Mouse (Mus musculus): Measurements from ENCODE around the gene Lrrc52.

- no peak for TF ChIP-seq POLR2A (IDR thresholded peaks at IDR 0.05; ENCODE audit: extremely low read depth, insufficient read depth, low read length)
- no peak for TF ChIP-seq CTCF (IDR thresholded peaks at IDR 0.05; ENCODE audit: extremely low read depth, insufficient read depth, low read length)
These were observed 45.0 kb upstream of the Lrrc52 start for GRCm38 (mm10) chr1:167511621-167512020.

Data from cortical plate, adult 2 months (tissue).